In genomic region chr13:41409291-41409690, GRCm38 (mm10) we compare ENCODE assay signal across 30 mouse cellular contexts.
"Had no signal": no experiment of that assay in that cellular context is flagged by ENCODE, and none has a peak within 500 bp of the region (broad histone marks: within the 10 kb centered on the region; RNA-seq: fewer than 3 reads in every experiment).

No protein-coding gene starts in this region.

- H3K4me1 ChIP-seq: heart, embryonic 12.5 days; heart, embryonic 13.5 days; heart, embryonic 15.5 days; hindbrain, embryonic 12.5 days; hindbrain, embryonic 13.5 days; hindbrain, embryonic 15.5 days; intestine, embryonic 15.5 days had no signal

- H3K9ac ChIP-seq: heart, embryonic 12.5 days; heart, embryonic 13.5 days; heart, embryonic 15.5 days; hindbrain, embryonic 12.5 days; hindbrain, embryonic 13.5 days; hindbrain, embryonic 14.5 days; hindbrain, embryonic 15.5 days; intestine, embryonic 15.5 days had no signal

- H3K4me2 ChIP-seq: heart, embryonic 11.5 days; heart, embryonic 12.5 days; heart, embryonic 13.5 days; heart, embryonic 15.5 days; hindbrain, embryonic 12.5 days; hindbrain, embryonic 13.5 days; hindbrain, embryonic 14.5 days; hindbrain, embryonic 15.5 days; intestine, embryonic 15.5 days had no signal

- H3K4me3 ChIP-seq: heart, adult 2 months; heart, embryonic 10.5 days; heart, embryonic 12.5 days; heart, embryonic 13.5 days; heart, embryonic 15.5 days; hindbrain, embryonic 10.5 days; hindbrain, embryonic 12.5 days; hindbrain, embryonic 13.5 days; hindbrain, embryonic 15.5 days; intestine, embryonic 15.5 days; layer of hippocampus, adult 2 months; left cerebral cortex, adult 2 months had no signal

- ATAC-seq: hindbrain, embryonic 16.5 days; hindbrain, postnatal 0 days; inflammation-experienced regulatory T-cells, adult 6 months; intestine, embryonic 15.5 days; intestine, embryonic 16.5 days; intestine, postnatal 0 days had no signal

- H3K27me3 ChIP-seq: heart, embryonic 13.5 days; heart, embryonic 15.5 days; hindbrain, embryonic 12.5 days; hindbrain, embryonic 13.5 days; hindbrain, embryonic 15.5 days; intestine, embryonic 15.5 days had no signal

- H3K36me3 ChIP-seq: heart, embryonic 10.5 days; heart, embryonic 12.5 days; heart, embryonic 13.5 days; heart, embryonic 15.5 days; hindbrain, embryonic 10.5 days; hindbrain, embryonic 12.5 days; hindbrain, embryonic 13.5 days; hindbrain, embryonic 15.5 days; intestine, embryonic 15.5 days had no signal

- DNase-seq: heart, adult 2 months; heart, postnatal 10 days; heart, postnatal 14 days; heart, postnatal 4 days; kidney, adult 18-20 months; kidney, adult 9 months; kidney, postnatal 14 days; kidney, postnatal 25 days; kidney, postnatal 4 days; layer of hippocampus, adult 9-11 months; layer of hippocampus, postnatal 36 days had no signal

- H3K27ac ChIP-seq: heart, adult 2 months; heart, embryonic 10.5 days; heart, embryonic 13.5 days; heart, embryonic 15.5 days; hindbrain, embryonic 10.5 days; hindbrain, embryonic 12.5 days; hindbrain, embryonic 13.5 days; hindbrain, embryonic 14.5 days; hindbrain, embryonic 15.5 days; hindbrain, postnatal 0 days; intestine, embryonic 15.5 days; kidney, postnatal 0 days; layer of hippocampus, adult 2 months; left cerebral cortex, adult 2 months had no signal

- H3K9me3 ChIP-seq: heart, embryonic 10.5 days; heart, embryonic 13.5 days; heart, embryonic 15.5 days; hindbrain, embryonic 10.5 days; hindbrain, embryonic 12.5 days; hindbrain, embryonic 13.5 days; hindbrain, embryonic 15.5 days; intestine, embryonic 15.5 days had no signal
